Mouse (Mus musculus): ENCODE measurements around the gene Lbh.

The Lbh gene

GRCm38 (mm10) chr17:72911751-72912150 lies 6.4 kb upstream of the Lbh start:
- DNase-seq, result no peak

GRCm38 (mm10) chr17:72914082-72914481 lies 4.0 kb upstream of the Lbh start:
- no peak for DNase-seq

GRCm38 (mm10) chr17:72917241-72918030 lies 669 bp upstream of the Lbh start:
- DNase-seq, result peak; percentile 55

DNA sequence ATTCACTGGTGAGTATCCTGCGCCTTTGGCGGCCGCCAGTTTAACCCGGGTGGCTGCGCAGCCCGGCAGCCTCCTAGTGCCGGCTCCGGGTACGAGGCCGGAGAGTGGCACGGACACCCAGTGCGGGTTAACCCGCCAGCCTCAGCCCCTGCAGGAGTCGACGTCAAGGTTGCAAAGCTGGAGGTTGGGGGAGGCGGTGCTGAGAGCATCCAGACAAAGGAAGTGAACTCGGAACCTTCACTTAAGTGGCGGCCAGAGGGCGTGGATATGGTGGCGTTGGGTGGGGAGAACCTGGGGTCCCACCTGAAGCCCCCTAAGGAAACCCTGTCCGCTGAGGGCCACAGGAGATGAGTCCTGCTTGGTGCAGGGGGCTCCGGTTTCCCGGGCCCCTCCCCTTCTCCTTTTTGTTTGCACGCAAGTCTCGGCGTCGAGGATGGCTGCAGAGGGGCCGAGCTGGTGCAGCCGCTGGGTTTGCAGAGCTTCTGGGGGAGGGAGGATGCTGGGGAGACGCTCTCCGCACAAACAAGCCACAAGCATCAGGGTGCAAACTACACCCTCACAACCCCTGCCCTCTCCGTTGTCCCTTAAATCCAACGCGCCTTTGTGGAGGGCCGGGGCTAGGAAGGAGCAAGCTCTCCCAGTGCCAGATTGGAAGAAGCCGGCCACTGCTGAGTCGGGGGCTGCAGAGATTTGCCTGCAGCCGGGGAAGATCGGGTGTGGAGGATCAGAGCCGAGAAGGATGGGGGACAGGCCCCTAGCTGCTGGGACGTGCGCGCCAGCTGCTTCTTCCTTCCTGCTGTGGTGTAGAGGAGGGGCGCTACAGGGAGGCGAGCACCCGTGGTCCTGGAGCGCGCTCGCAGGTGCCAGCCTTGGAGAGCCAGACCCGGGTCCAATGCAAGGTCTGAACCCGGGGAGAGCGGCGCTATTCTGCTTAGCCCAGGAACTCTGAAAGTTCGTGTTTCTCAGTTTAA lies 751 bp downstream of the Lbh start:
- DNase-seq, result peak; percentile 38

GRCm38 (mm10) chr17:72919641-72920040 lies 1.5 kb downstream of the Lbh start:
- no peak for DNase-seq

- DNase-seq, result peak; percentile 56
These were observed 2.3 kb downstream of the Lbh start for GRCm38 (mm10) chr17:72920430-72920829.

GRCm38 (mm10) chr17:72920971-72921370 lies 2.9 kb downstream of the Lbh start:
- DNase-seq, result no peak

- no peak for DNase-seq
These were observed 4.1 kb downstream of the Lbh start for GRCm38 (mm10) chr17:72922206-72922605.

DNA sequence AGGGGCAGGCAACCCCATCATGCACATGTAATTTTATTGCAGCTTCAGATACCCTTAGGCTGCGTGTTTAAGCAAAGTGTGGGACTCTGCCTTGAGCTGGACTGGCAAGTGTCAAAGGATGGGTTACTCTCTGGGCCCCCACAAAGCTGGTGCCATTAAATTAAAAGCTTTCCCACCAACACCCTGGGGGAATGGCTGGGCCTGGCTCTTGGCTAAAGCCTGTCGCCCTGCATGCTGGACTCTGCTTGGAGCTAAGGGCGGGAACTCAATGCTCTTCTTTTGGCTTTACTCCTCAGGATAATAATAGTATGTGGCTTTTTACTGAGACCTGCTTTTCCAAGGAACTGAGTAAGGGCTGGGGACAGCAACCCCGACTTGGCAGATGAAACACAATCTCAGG lies 5.2 kb downstream of the Lbh start:
- DNase-seq, result no peak

DNA sequence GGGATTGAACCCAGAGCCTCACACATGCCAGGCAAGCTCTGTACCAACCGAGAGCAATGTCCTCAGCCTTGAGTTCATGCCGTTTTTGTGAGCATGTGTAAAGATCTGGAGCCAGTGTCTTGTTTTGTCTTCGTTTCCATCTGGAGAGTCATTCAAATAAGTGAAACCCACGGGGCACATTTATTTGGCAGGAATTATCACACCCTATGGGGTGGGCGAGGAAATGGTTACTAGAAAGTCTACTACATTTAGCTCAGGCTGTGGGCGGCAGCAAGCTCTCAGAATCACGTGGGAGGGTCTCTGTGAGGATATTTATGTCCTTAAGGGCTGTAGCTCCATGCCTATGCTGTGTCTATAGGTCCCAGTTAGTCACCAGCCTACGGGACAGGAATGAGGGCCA lies 6.2 kb downstream of the Lbh start:
- DNase-seq, result no peak

GRCm38 (mm10) chr17:72925111-72925510 lies 7.0 kb downstream of the Lbh start:
- DNase-seq, result peak; percentile 69

DNA sequence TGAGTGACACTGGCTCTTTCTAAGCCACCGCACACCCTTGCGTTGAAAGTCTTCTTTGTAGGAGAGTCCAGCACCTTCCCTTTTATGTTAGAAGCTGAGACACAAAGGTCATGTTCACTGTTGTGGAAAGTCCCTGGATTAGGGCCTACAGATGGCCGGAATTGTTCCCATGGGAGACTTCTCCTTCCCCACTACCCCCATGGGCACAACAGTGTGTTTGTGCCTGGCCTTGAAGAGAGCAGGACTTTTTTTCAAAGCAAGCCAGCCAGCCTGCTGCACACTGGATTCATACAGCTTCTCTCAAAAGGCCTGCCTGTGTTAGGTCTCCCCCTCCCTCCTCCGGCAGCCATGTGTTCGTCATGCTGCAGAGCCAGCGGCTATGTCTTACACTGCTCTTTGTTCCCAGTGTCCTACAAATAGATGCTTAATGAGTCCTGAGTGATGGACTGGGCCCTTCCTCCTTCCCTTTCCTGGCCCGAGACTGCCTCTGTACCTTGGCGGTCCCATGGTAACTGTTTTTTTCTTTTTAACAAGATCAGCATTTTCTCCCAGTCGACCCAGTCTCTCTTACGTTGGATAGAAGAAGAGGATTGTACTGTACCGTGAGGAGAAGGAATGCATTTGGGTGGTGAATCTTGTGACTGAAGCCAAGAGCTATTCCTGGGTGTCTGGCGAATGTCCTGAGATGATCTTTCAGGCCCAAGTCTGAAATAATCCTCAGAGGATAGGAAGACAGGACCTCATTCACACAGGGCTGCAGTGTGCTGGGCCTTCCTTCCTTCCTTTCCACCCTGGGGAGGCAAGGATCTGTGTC lies 7.9 kb downstream of the Lbh start:
- DNase-seq, result peak; percentile 69

GRCm38 (mm10) chr17:72926994-72927393 lies 8.9 kb downstream of the Lbh start:
- no peak for DNase-seq

GRCm38 (mm10) chr17:72933116-72933515 lies 15.0 kb downstream of the Lbh start:
- DNase-seq, result no peak

DNA sequence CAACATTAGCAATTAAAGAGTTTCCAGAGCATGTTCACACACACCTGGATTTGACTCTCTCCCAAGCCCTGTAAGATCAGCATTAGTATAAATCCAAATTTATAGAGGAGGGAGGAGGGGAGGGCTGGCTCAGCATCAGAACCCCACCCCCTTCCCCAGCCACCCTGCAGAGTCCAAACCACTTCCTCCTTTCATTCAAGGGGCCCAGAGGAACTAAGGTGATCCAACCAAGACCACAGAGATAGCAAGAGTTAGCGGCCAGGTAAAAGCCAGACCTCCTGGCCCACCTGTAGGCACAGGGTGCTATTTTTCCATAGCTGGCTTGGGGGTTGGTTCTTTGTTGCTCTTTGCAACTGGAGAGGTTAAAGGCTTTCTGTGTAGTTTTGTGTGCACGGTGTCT lies 16.0 kb downstream of the Lbh start:
- DNase-seq, result no peak

GRCm38 (mm10) chr17:72934653-72935052 lies 16.5 kb downstream of the Lbh start:
- DNase-seq, result no peak

DNA sequence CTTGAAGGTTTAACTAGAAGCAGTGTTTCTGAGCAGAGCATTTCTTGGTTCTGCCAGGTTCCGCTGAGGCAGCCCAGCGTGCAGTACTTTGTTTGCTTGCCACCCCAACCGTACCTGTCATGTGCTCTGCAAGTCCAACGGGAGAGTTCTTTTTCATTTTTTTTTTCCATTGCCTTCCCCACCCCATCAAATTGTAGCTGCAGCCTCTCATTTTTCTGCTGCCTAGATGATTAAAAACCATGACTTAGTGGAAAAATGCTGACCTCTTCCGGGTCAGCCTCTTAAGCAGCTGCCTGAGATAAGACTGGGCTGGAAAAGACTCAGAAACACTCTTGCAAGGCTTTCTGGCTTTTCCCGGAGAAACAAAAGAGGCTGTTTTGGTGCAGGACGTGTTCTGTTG lies 17.8 kb downstream of the Lbh start:
- peak; percentile 59 for DNase-seq

DNA sequence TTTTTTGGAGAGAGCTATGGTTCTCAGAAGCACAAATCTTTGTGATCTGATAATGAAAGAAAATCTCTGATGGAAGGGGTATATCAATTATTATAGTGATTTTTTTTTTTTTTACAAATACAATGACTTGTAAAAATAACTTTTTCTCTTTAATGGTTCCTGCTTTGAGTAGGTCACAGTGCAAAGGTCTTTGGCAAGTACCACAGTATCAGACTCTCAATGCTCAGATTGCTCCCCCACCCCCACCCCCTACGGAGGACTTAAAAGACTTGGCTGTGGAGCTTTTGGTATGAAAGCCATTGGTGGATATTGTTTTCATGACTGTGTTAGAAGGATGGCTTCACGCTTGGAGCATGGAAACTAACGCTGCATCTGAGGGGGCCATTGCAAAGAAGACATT lies 18.2 kb downstream of the Lbh start:
- peak; percentile 34 for DNase-seq

DNA sequence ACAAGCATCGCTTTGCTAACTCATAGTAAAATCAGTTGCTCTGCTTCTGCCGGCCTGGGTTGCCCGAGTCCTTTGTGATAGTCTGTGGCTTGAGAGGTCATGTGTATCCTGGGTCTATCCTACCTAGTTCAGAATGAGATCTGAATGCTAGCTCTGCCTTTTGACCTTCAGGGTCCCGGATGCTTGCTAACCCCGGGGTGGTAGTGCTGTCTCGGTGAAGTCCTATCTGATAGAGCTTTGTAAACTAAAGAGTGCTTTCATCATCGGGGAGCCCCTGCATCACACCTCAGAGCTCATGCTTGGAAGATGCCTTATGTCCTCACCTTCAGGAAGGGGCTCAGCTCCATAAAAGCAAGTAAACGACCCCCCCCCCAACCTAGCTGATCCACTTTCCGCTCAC lies 19.1 kb downstream of the Lbh start:
- DNase-seq, result no peak

GRCm38 (mm10) chr17:72938026-72938795 lies 20.1 kb downstream of the Lbh start:
- no peak for DNase-seq

DNA sequence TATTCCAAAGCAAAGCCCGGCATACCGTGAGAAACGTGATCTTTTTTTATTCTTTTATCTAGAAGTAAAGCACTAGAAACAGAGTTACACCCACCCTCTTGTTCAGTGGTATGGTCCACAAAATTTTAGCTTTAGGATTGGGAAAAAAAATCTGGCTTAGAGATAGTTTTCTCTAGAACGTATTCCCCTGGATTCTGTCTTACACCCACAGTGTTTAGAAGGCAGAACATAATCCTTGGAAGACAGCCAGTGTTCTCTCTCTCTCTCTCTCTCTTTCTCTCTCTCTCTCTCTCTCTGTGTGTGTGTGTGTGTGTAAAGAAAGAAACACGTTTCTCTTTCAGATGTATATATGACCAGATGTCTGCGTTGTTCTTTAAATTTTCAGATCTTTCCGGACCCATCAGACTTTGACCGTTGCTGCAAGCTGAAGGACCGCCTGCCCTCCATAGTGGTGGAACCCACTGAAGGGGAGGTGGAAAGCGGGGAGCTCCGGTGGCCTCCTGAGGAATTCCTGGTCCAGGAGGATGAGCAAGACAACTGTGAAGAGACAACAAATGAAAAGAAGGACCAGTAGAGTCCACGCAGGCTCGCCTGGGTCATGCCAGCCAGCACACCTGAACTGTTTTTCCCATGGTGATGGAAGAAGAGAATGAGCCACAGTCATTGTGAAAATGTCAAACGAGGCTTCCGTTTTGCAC lies 20.9 kb downstream of the Lbh start:
- DNase-seq, result no peak

DNA sequence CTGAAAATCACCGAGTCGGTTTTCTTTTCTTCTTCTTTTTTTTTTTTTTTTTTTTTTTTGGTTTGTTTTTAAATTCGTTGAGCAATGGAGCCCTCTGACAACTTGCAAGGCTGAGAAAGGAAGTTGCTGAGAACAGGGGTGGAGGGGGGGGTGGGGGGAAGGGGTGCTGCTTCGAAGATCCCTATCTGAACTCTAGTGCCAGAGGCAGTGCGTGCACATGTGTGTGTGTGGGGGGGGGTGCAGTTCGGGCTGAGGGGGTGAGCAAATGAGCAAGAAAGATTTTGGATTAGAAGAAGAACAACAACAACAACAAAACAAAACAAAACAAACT lies 21.4 kb downstream of the Lbh start:
- DNase-seq, result no peak
